Mouse (Mus musculus) NIH3T3 (cell line): ENCODE measurements around the gene Prm1.
"Not testable (repeated sequence)": the region's sequence is repeated elsewhere in the genome, so short reads cannot be mapped to it uniquely, and the experiment has no call there.

ENCODE experiments used
- DNase-seq: peaks from one replicate; pipeline ENCODE4 v3.0.0-alpha.2; 2012; ENCODE audit warnings: low read depth

Prm1 gene

GRCm38 (mm10) chr16:10805789-10806527, at the start of gene Prm1:
Prm1 (minus strand) TSS chr16:10805839.
- DNase-seq, result no peak

GRCm38 (mm10) chr16:10852216-10852615, 46.6 kb upstream of the Prm1 start:
- not testable (repeated sequence) for DNase-seq

- no peak for DNase-seq
Observed at GRCm38 (mm10) chr16:10850905-10851304, 45.3 kb upstream of the Prm1 start.

- DNase-seq, result peak; percentile 91
Observed at GRCm38 (mm10) chr16:10849965-10850861, 44.6 kb upstream of the Prm1 start.

GRCm38 (mm10) chr16:10846503-10846902, 40.9 kb upstream of the Prm1 start:
- peak; percentile 81 for DNase-seq

- DNase-seq, result no peak
Observed at GRCm38 (mm10) chr16:10845952-10846351, 40.3 kb upstream of the Prm1 start.

- DNase-seq, result peak; percentile 40
Observed at GRCm38 (mm10) chr16:10844319-10844670, 38.7 kb upstream of the Prm1 start.

GRCm38 (mm10) chr16:10843486-10844318, 38.1 kb upstream of the Prm1 start:
- peak; percentile 62 for DNase-seq

GRCm38 (mm10) chr16:10842282-10842855, 36.7 kb upstream of the Prm1 start:
- DNase-seq, result peak; percentile 49

- no peak for DNase-seq
Observed at GRCm38 (mm10) chr16:10840018-10840417, 34.4 kb upstream of the Prm1 start.

- DNase-seq, result peak; percentile 49
Observed at GRCm38 (mm10) chr16:10838487-10839245, 33.0 kb upstream of the Prm1 start.

GRCm38 (mm10) chr16:10837903-10838302, 32.3 kb upstream of the Prm1 start:
- DNase-seq, result no peak

- no peak for DNase-seq
Observed at GRCm38 (mm10) chr16:10837250-10837649, 31.6 kb upstream of the Prm1 start.

- DNase-seq, result no peak
Observed at GRCm38 (mm10) chr16:10836388-10836787, 30.7 kb upstream of the Prm1 start.

GRCm38 (mm10) chr16:10834911-10835587, 29.4 kb upstream of the Prm1 start, which contains the start of gene Rmi2:
Rmi2 (plus strand) TSS chr16:10835059.
- peak; percentile 91 for DNase-seq

GRCm38 (mm10) chr16:10834542-10834910, 28.9 kb upstream of the Prm1 start:
- no peak for DNase-seq

- no peak for DNase-seq
Observed at GRCm38 (mm10) chr16:10828461-10828805, 22.8 kb upstream of the Prm1 start.

GRCm38 (mm10) chr16:10827766-10828460, 22.3 kb upstream of the Prm1 start:
- DNase-seq, result no peak

- no peak for DNase-seq
Observed at GRCm38 (mm10) chr16:10827269-10827668, 21.6 kb upstream of the Prm1 start.

GRCm38 (mm10) chr16:10825840-10826239, 20.2 kb upstream of the Prm1 start:
- no peak for DNase-seq
